In the genomic region with DNA sequence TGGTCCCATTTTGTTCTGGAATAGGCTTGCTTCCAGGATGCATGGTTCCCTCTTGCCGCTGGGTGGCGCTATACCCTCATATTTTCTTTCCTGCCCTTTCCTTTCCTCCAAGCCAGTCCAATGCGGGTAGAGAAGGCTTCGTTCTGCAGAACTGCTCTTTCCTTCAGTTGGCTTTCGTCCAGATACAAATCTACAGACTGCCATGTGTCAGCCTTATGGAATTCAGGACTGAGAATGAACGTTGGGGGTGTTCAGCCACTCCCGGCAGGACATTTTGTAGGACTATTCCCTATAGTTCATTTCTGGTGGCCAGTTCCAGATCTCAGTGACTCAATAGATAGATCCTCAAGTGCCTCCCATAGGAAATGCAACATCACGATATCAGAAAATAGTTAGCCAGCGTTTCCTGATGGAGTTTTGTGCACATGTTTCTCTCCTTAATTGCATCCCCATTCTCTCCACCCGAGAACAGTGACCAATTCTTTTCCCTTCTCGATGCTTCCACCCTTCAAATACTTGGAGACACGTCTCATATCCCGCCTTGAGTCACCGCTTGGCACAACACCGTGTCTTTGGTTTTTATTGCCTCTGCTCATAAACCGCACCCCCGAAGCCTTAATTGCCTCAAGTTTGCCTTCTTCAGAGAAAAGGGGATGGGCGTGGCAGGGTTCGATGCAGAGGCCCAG, we compare ENCODE assay signal across 8 mouse cellular contexts. TPM values are rescaled to one million over a fixed set of nuclear protein-coding genes. Genes with fewer than 3 reads are reported as not detected.
A peak's percentile ranks its signal among the peaks of the same experiment; 100 is the strongest.
DNase-seq lines count a peak whose midpoint lies in the region; ATAC-seq and TF ChIP-seq lines count a peak whose summit lies in the region.

No protein-coding gene starts in this region.

- no peak overlapping the region for H3K4me3 ChIP-seq in hindbrain, postnatal 0 days (ENCODE audit: low read length)

- 46% methylated on average over 19 of the region's 19 CpGs for WGBS in hindbrain, postnatal 0 days

- H3K9ac ChIP-seq in hindbrain, postnatal 0 days (replicated peaks; ENCODE audit: low read length) = no peak overlapping the region

- H3K4me2 ChIP-seq in hindbrain, postnatal 0 days (ENCODE audit: low read depth, low read length) = peak overlapping the region; percentile 6; the same call in 1 of the 2 replicates

- no peaks in the 10 kb centered on the region for H3K27me3 ChIP-seq in hindbrain, postnatal 0 days (ENCODE audit: insufficient read depth, low read length)

- peak; percentile 65 for DNase-seq in CD4-positive, CD25-positive, alpha-beta regulatory T cell, adult 2 months (ENCODE audit: low read depth, low spot score)
- peak; percentile 27 for DNase-seq in cerebellum, adult 9-11 months
- peak; percentile 43 to 66 for DNase-seq in frontal cortex, postnatal 10 days (ENCODE audit: low spot score in 2 of 2)
- peak; percentile 87 for DNase-seq in hindbrain, postnatal 0 days (ENCODE audit: low spot score)
- peak; percentile 56 to 69 for DNase-seq in layer of hippocampus, postnatal 36 days
- DNase-seq in right cerebral cortex, postnatal 36 days (ENCODE audit: low spot score in 2 of 2) = peak; percentile 29 to 44

- H3K27ac ChIP-seq in hindbrain, postnatal 0 days = no peak overlapping the region

- H3K4me1 ChIP-seq in hindbrain, postnatal 0 days (ENCODE audit: insufficient read depth, low read length) = peaks cover 14% of the 10 kb centered on the region; the same call in 1 of the 2 replicates

- ATAC-seq in CD4-positive, CD25-positive, alpha-beta regulatory T cell, adult 4 months = no peak
- peak; percentile 54; the same call in 1 of the 2 replicates for ATAC-seq in hindbrain, postnatal 0 days
- peak; percentile 73 for ATAC-seq in megakaryocyte progenitor cell, adult 5-6 weeks (replicated peaks; ENCODE audit: poor library complexity)

- no peaks in the 10 kb centered on the region for H3K36me3 ChIP-seq in hindbrain, postnatal 0 days (ENCODE audit: insufficient read depth, low read length)

- no peaks in the 10 kb centered on the region for H3K9me3 ChIP-seq in hindbrain, postnatal 0 days (ENCODE audit: low read length)

- TF ChIP-seq CTCF in hindbrain, postnatal 0 days (IDR thresholded peaks at IDR 0.05; ENCODE audit: low read depth) = peak; percentile 95

RNA-seq across cellular contexts. Expression of gene Gsg1, which starts 4.2 kb away (rescaled TPM):
- not detected for polyA plus RNA-seq in CD4-positive, CD25-positive, alpha-beta regulatory T cell, adult 4 months (2017; shearing (Covaris generic))
- total RNA-seq in hindbrain, postnatal 0 days (2014; rRNA removed) = 1.1 TPM in 1 of 2 replicates, not detected in the other
- polyA plus RNA-seq in hindbrain, postnatal 0 days (2015; fragmentation: Nextera tagmentation; extraction: Ambion mirVana) = 0.18 and 0.31 TPM in 2 replicates
- total RNA-seq in layer of hippocampus, postnatal 36 days (2021) = under 1 TPM in 1 of 2 experiments, not detected in 1; 0.42 TPM
- total RNA-seq in megakaryocyte progenitor cell, adult 5-6 weeks (2015) = not detected in 2 replicates
- not detected in 2 replicates for total RNA-seq in megakaryocyte progenitor cell, adult 5-6 weeks (2017)

RNA-seq across cellular contexts. Expression of gene Hebp1, which starts 52.2 kb away (rescaled TPM):
- polyA plus RNA-seq in CD4-positive, CD25-positive, alpha-beta regulatory T cell, adult 4 months (2017; shearing (Covaris generic)) = 1 to 10 TPM in 1 of 2 experiments, not detected in 1; 1.0 TPM
- 5.7 and 8.3 TPM in 2 replicates for total RNA-seq in hindbrain, postnatal 0 days (2014; rRNA removed)
- 10.3 and 13.2 TPM in 2 replicates for polyA plus RNA-seq in hindbrain, postnatal 0 days (2015; fragmentation: Nextera tagmentation; extraction: Ambion mirVana)
- 10 to 100 TPM; 74.3 to 79.5 TPM for total RNA-seq in layer of hippocampus, postnatal 36 days (2021)
- 12.9 and 15.0 TPM in 2 replicates for total RNA-seq in megakaryocyte progenitor cell, adult 5-6 weeks (2015)
- total RNA-seq in megakaryocyte progenitor cell, adult 5-6 weeks (2017) = 20.0 and 21.2 TPM in 2 replicates

RNA-seq across cellular contexts. Expression of gene Fam234b, which starts 52.2 kb away (rescaled TPM):
- 10 to 100 TPM; 18.0 to 23.1 TPM for polyA plus RNA-seq in CD4-positive, CD25-positive, alpha-beta regulatory T cell, adult 4 months (2017; shearing (Covaris generic))
- 75.7 and 79.0 TPM in 2 replicates for total RNA-seq in hindbrain, postnatal 0 days (2014; rRNA removed)
- polyA plus RNA-seq in hindbrain, postnatal 0 days (2015; fragmentation: Nextera tagmentation; extraction: Ambion mirVana) = 86.6 and 92.0 TPM in 2 replicates
- 100 to 1,000 TPM; 157 to 166 TPM for total RNA-seq in layer of hippocampus, postnatal 36 days (2021)
- total RNA-seq in megakaryocyte progenitor cell, adult 5-6 weeks (2015) = 5.9 and 6.5 TPM in 2 replicates
- 5.4 and 6.8 TPM in 2 replicates for total RNA-seq in megakaryocyte progenitor cell, adult 5-6 weeks (2017)

Comparison
In these comparisons a context has a peak if more than half of its experiments do, and no peak if none do; other contexts are left out.
1. DNase-seq: peak in every context shown above with its lines; median percentile 87 in hindbrain, postnatal 0 days; 65 in CD4-positive, CD25-positive, alpha-beta regulatory T cell, adult 2 months; 62 in layer of hippocampus, postnatal 36 days; 54 in frontal cortex, postnatal 10 days; 36 in right cerebral cortex, postnatal 36 days; 27 in cerebellum, adult 9-11 months.